Mouse (Mus musculus): ENCODE results near the gene Vgll4. TPM values are rescaled to one million over a fixed set of nuclear protein-coding genes. Genes with fewer than 3 reads are reported as not detected.

Gene Vgll4
- polyA plus RNA-seq, 1 experiment from 2014 or later, result 66.2 TPM

DNA sequence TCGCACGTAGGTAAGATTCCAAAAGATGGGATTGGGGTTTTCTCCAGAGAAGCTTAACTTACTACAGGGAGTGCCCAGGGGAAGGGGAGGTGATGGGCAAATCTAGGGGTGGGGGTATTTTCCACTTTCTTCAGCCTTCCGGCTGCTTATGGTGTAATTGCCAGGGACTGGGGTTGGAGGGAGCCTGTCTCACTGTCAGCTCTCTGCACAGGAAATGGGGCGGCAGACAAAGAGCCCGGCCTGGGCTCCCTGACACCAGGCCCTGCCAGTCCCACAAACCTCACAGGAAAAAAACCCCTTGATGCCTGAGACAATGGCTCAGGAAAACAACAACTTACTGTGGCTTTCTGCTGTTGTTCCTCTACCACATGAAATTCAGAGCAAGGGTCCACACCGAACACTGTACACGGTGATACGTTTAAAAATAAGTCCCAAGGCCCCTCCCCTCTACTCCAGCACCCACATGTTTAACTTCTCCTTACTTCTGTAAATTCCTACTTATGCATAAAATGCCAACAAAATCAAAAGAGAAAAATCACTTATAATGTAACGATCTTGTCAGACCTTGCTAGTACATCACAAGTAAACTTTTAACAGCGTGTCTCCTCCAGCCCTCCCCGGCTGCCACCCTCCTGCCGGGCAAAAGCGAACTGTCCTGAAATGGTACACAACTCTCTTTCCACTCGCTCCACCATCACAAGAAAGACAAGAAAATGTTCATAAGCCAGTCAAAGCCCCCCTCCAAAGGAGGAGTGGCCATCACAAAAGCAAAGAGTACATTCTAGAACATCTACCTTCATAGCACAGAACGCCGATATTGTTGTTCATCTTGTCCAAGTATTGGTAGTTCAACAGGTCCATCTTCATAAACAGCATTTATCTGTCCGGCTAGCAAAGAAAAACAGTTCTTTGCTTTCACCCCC is 49.0 kb downstream of the Vgll4 start:
- ATAC-seq, result peak; percentile 43; the same call in 1 of the 2 replicates
- no peaks in the 10 kb centered on the region for H3K27me3 ChIP-seq
- 4% methylated on average over 17 of the region's 17 CpGs for WGBS
- H3K4me1 ChIP-seq (replicated peaks), result peaks cover 55% of the 10 kb centered on the region
- H3K4me2 ChIP-seq (replicated peaks), result peak overlapping the region; percentile 77
- peak overlapping the region; percentile 80 for H3K9ac ChIP-seq (replicated peaks)
- no peaks in the 10 kb centered on the region for H3K36me3 ChIP-seq
- peak overlapping the region; percentile 66 for H3K4me3 ChIP-seq (replicated peaks)
- H3K27ac ChIP-seq, result peak overlapping the region; percentile 66
- no peaks in the 10 kb centered on the region for H3K9me3 ChIP-seq

GRCm38 (mm10) chr6:114919670-114920313 is 50.0 kb downstream of the Vgll4 start:
- H3K9ac ChIP-seq (replicated peaks), result peak overlapping the region; percentile 80
- WGBS, result 31% methylated on average over 9 of the region's 9 CpGs

DNA sequence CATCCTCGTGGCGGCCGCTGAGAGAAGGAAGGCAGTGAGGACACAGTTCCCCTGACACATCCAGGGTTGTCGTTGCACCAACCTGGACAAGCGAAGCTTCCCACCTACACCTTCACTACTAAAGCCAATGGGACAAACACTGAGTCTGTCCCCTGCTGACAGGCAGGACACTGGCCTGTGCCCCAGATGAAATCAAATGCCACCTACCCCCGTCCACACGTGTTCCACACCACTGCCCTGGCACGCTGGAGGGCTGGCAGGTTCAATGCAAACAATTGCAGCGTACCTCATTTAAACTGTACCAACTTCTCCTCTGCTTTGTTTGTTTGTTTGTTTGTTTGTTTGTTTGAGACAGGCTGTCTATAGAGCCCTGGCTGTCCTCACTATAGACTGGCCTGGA is 50.8 kb downstream of the Vgll4 start:
- WGBS, result 83% methylated on average over 9 of the region's 9 CpGs
- Histone ChIP-seq H3K4me3 (replicated peaks) (peak overlapping the region; percentile 66), H3K9ac (replicated peaks) (peak overlapping the region; percentile 80)

More at GRCm38 (mm10) chr6:114919670-114920313, 50.0 kb downstream of the Vgll4 start:
- Histone ChIP-seq H3K4me3 (replicated peaks) (peak overlapping the region; percentile 66), H3K4me1 (replicated peaks) (peaks cover 65% of the 10 kb centered on the region), H3K27ac (peak overlapping the region; percentile 66), H3K36me3 (no peaks in the 10 kb centered on the region), H3K27me3 (no peaks in the 10 kb centered on the region), H3K9me3 (no peaks in the 10 kb centered on the region), H3K4me2 (replicated peaks) (peak overlapping the region; percentile 77)
- ATAC-seq, result no peak

DNA sequence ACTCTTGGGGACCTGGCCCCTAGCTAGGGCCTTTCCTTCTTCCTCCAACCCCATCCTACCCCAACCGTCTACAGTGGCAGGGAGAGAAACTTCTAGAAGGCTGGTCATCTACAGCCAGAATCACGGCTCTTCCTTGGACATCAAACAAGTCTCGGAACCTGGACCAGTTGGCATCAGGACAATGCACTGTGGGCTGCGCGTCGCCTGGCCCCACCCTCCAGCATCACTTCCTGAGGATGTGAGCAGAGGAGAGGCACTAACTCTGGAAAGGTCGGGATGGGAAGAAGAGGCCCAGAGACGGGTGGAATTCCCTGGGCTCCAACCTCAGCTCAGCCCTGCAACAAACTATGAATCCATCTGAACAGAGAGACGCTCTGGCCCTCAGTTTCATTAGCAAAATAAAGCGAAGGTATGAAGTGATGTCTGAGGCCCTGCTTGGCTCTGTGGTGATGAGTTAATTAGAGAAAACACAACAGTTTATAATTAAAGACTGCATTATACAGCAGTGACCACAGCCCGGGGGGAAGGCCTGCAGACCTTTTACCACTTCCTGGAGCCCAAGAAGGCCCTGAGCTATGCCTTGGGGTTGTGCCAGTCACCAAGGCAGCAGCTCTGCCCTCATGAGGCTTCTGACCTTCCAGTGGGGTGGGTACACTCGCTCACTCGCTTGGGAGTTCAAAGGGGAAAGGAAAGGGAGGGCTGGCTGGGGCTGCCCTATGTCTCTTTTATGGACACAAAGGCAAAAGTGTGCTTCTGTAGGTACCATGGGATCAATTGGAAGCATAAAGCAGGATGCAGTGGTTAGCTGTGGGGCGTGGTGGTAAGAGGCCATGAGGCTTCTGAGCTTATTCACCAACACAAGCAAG is 51.8 kb downstream of the Vgll4 start:
- peak overlapping the region; percentile 77 for H3K4me2 ChIP-seq (replicated peaks)
- WGBS, result 81% methylated on average over 14 of the region's 14 CpGs
- H3K9me3 ChIP-seq, result no peaks in the 10 kb centered on the region
- ATAC-seq, result no peak
- H3K9ac ChIP-seq (replicated peaks), result peak overlapping the region; percentile 44
- H3K27me3 ChIP-seq, result no peaks in the 10 kb centered on the region
- peaks cover 83% of the 10 kb centered on the region for H3K4me1 ChIP-seq (replicated peaks)
- H3K4me3 ChIP-seq (replicated peaks), result peak overlapping the region; percentile 66
- H3K36me3 ChIP-seq, result no peaks in the 10 kb centered on the region
- H3K27ac ChIP-seq, result peak overlapping the region; percentile 19; the same call in 1 of the 2 replicates

More for the DNA sequence above, 50.8 kb downstream of the Vgll4 start:
- Histone ChIP-seq H3K4me1 (replicated peaks) (peaks cover 73% of the 10 kb centered on the region), H3K36me3 (no peaks in the 10 kb centered on the region), H3K27ac (no peak overlapping the region), H3K9me3 (no peaks in the 10 kb centered on the region), H3K4me2 (replicated peaks) (peak overlapping the region; percentile 77), H3K27me3 (no peaks in the 10 kb centered on the region)
- ATAC-seq, result no peak

- Histone ChIP-seq H3K36me3 (no peaks in the 10 kb centered on the region), H3K27me3 (no peaks in the 10 kb centered on the region), H3K27ac (0 out of 2 replicates have a peak overlapping the region, but pooled peaks have one; percentile 51), H3K9ac (replicated peaks) (no peak overlapping the region), H3K9me3 (no peaks in the 10 kb centered on the region), H3K4me1 (replicated peaks) (peaks cover 92% of the 10 kb centered on the region), H3K4me3 (replicated peaks) (peak overlapping the region; percentile 17; the same call in 1 of the 2 replicates), H3K4me2 (replicated peaks) (peak overlapping the region; percentile 77)
- 42% methylated on average over 11 of the region's 11 CpGs for WGBS
- no peak for ATAC-seq
Measured at GRCm38 (mm10) chr6:114917129-114917528, 52.7 kb downstream of the Vgll4 start.

DNA sequence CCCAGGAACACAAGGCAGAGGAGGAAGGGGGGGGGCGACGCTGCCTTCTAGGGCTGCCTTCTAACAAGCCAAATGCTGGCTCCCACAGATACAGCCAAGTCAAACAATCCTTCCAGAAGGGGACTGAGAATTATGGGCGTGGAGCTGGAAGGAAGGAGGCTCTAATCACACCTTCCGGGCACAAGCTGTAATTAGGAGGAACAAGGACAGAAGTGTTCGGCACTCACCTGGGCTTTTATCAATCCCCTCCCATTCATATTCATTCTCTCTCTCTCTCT is 53.1 kb downstream of the Vgll4 start:
- H3K27me3 ChIP-seq, result no peaks in the 10 kb centered on the region
- H3K27ac ChIP-seq, result peak overlapping the region; percentile 51; the same call in 1 of the 2 replicates
- ATAC-seq, result no peak
- H3K9me3 ChIP-seq, result no peaks in the 10 kb centered on the region
- peak overlapping the region; percentile 77 for H3K4me2 ChIP-seq (replicated peaks)
- peak overlapping the region; percentile 17 for H3K4me3 ChIP-seq (replicated peaks)
- peak overlapping the region; percentile 28 for H3K9ac ChIP-seq (replicated peaks)
- WGBS, result 10% methylated on average over 5 of the region's 5 CpGs
- no peaks in the 10 kb centered on the region for H3K36me3 ChIP-seq
- H3K4me1 ChIP-seq (replicated peaks), result peaks cover 93% of the 10 kb centered on the region

GRCm38 (mm10) chr6:114915915-114916714 is 53.7 kb downstream of the Vgll4 start:
- Histone ChIP-seq H3K4me3 (replicated peaks) (peak overlapping the region; percentile 17), H3K27ac (peak overlapping the region; percentile 51; the same call in 1 of the 2 replicates), H3K4me1 (replicated peaks) (peaks cover 98% of the 10 kb centered on the region), H3K36me3 (no peaks in the 10 kb centered on the region), H3K9me3 (no peaks in the 10 kb centered on the region), H3K9ac (replicated peaks) (peak overlapping the region; percentile 28), H3K4me2 (replicated peaks) (peak overlapping the region; percentile 77), H3K27me3 (no peaks in the 10 kb centered on the region)
- 19% methylated on average over 19 of the region's 19 CpGs for WGBS
- no peak for ATAC-seq

GRCm38 (mm10) chr6:114914041-114914716 is 55.6 kb downstream of the Vgll4 start:
- H3K9ac ChIP-seq (replicated peaks), result 0 out of 2 replicates have a peak overlapping the region, but pooled peaks have one; percentile 16

DNA sequence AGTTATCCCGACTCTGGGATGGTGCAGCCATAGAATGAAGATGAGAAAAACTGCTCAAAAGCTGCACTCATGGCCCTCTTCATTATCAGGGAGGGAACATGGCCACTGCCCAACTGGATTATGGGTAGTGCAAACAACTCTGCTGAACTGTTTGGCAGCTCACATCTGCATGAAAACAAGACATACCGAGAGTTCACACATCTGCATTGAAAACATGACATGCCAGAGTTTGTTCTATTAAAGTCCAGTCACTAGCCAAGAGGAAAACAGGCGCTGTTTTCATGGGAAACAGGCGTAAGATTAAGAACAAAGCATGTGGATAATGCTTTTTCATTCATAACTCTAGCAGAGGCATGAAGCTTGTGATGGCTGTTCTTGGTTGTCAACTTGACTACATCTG is 56.7 kb downstream of the Vgll4 start:
- Histone ChIP-seq H3K4me1 (replicated peaks) (peaks cover 74% of the 10 kb centered on the region), H3K9ac (replicated peaks) (no peak overlapping the region), H3K4me3 (replicated peaks) (no peak overlapping the region), H3K27me3 (no peaks in the 10 kb centered on the region), H3K4me2 (replicated peaks) (no peak overlapping the region), H3K36me3 (no peaks in the 10 kb centered on the region), H3K9me3 (no peaks in the 10 kb centered on the region), H3K27ac (no peak overlapping the region)
- no peak for ATAC-seq
- 41% methylated on average over 4 of the region's 4 CpGs for WGBS

More at GRCm38 (mm10) chr6:114914041-114914716, 55.6 kb downstream of the Vgll4 start:
- H3K36me3 ChIP-seq, result no peaks in the 10 kb centered on the region
- H3K4me2 ChIP-seq (replicated peaks), result peak overlapping the region; percentile 9
- H3K27ac ChIP-seq, result peak overlapping the region; percentile 79
- H3K4me1 ChIP-seq (replicated peaks), result peaks cover 80% of the 10 kb centered on the region
- H3K9me3 ChIP-seq, result no peaks in the 10 kb centered on the region
- H3K4me3 ChIP-seq (replicated peaks), result no peak overlapping the region
- peak; percentile 65 for ATAC-seq
- no peaks in the 10 kb centered on the region for H3K27me3 ChIP-seq
- 26% methylated on average over 10 of the region's 10 CpGs for WGBS

- no peak for ATAC-seq
- Histone ChIP-seq H3K9ac (replicated peaks) (no peak overlapping the region), H3K4me1 (replicated peaks) (peaks cover 74% of the 10 kb centered on the region), H3K4me2 (replicated peaks) (no peak overlapping the region), H3K9me3 (no peaks in the 10 kb centered on the region), H3K27me3 (no peaks in the 10 kb centered on the region), H3K27ac (no peak overlapping the region), H3K36me3 (no peaks in the 10 kb centered on the region), H3K4me3 (replicated peaks) (no peak overlapping the region)
- 88% methylated on average over 3 of the region's 3 CpGs for WGBS
Measured at GRCm38 (mm10) chr6:114911540-114911939, 58.3 kb downstream of the Vgll4 start.
